Mouse (Mus musculus): Measurements from ENCODE around the gene Tcstv1.
"Not testable (repeated sequence)": the region's sequence is repeated elsewhere in the genome, so short reads cannot be mapped to it uniquely, and the experiment has no call there.

The Tcstv1 gene

DNA sequence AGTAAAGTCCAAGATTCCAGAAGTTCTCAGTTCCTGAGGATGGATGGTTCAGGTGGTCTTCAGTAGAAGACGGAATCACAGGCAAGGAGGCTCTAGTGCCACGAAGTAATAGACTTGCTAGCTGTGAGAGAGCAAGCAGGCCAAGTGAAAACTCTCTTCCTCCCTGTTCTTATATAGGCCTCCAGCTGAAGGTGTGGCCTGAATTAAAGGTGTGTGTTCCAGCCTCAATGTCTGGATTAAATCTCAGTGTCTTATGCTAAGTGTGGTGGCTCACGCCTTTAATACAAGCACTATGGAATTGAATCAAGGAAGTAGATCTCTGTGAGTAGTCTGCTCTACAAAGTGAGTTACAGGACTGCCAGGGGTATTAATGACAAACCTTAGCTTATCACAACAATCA is at the start of gene Tcstv1:
Tcstv1 (minus strand) TSS at position 101 of the 400 bp plus-strand sequence.
- in situ Hi-C loops (cut with MboI), result not testable (repeated sequence)

- in situ Hi-C loops (cut with MboI), result not testable (repeated sequence)
Measured at GRCm38 (mm10) chr13:119929172-119929571, 34.6 kb upstream of the Tcstv1 start, which contains the start of gene Gm21761. Gene Gm21761 (minus strand): TSS chr13:119929272.

DNA sequence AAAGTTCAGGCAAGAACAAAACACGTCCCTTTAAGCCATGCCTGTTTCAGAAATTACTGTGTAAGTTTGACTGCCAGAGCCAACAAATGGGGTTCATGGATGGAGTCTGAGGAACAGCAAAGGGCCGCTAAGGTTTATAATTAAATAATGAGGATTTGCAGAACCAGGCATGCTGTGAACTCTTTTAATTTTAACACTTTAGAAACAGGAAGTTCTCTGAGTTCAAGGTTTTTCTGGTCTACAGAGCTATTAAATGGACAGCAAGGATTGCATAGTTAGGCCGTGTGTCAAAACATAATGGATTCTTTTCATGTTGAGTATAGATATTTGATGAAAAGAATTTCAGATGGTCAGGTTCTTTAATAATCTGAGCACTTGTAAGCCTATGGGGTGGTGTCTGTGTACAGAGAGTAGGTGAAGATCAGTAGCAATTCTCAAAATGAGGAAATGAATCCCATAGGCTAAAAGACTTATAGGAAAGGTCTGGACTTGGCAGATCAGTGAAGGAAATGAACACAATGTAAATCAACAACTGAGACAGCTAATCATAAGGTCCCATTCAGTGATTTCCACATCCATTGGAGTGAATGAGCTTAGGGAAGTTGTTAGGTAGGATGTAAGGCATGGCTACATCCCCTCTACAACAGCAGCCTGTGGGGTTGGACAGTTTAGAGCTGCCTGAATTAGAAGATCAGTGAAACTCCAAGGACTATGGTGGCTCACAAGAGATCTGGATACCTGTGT is 30.2 kb upstream of the Tcstv1 start:
- in situ Hi-C loops (cut with MboI), result not testable (repeated sequence)

- in situ Hi-C loops (cut with MboI), result not testable (repeated sequence)
Measured at GRCm38 (mm10) chr13:119916966-119917722, 22.6 kb upstream of the Tcstv1 start.

GRCm38 (mm10) chr13:119916449-119916848 is 21.9 kb upstream of the Tcstv1 start:
- in situ Hi-C loops (cut with MboI), result not testable (repeated sequence)

DNA sequence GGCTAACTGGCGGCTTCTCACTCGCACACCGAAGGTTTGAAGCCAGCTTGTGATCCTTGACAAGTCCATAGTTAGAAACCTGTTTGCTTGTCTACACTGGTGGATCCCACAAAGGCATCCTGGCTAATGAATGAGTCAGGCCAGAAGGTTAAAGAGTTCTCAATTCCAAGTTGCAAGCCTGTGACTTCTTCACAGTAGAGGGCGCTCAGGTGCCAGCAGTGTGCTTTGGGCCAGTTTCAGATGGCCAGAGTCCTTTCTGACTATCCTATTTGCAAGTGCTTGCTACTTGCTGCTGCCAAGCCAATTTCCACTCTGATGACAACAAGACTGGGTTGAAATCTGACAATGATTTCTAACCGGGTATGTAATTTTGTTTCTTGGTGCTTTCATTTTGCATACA is 4.0 kb upstream of the Tcstv1 start:
- in situ Hi-C loops (cut with MboI), result not testable (repeated sequence)

DNA sequence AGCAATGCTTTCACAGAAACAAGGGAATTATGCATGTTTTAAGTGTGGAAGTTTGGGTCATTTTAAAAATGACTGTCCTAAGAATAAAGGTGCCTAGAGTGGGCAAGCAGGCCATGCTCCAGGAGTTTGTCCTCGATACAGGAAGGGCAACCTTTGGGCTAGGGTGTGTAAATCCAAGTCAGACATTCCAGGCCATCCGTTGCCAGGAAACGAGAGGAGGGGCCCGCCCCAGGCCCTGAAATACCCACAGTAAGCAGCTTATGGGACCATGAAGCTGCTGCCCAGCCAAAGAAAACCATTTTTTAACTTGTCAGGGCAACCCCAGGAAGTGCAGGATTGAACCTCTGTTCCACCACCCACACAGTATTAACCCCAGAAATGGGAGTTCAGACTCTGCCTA is 7.7 kb downstream of the Tcstv1 start:
- in situ Hi-C loops (cut with MboI), result not testable (repeated sequence)

DNA sequence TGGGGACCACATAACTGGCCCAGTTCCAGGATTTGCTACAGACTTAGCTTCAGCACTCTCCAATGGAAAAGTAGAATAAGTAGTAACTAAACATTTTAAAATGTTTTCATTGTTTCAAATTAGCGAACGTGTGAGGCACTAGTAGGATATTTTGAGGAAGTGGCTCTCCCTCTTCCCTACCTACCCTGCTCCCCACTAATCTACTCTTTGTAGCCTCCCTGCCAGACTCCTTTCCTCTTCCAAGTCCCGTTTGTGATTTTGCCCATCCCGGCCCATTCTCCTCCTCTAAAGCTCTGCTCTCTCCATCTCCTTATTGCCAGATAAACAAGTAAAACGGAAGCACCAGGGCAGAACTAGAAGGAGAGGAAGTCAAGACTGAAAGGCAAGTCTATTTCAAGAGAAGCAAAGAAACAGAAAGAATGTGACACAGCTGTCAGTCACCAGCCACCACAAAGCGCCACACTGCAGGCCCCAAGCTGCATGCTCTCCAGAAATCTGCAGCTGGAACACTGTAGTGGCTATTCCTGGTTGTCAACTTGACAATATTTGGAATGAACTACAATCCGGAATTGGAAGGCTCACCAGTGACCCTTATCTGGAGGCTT is 30.1 kb downstream of the Tcstv1 start:
- in situ Hi-C loops (cut with MboI), result not testable (repeated sequence)

- in situ Hi-C loops (cut with MboI), result not testable (repeated sequence)
Measured at GRCm38 (mm10) chr13:119862399-119862798, 32.2 kb downstream of the Tcstv1 start.

Measured in mature B cell (primary cell).